Mouse (Mus musculus) A20 (cell line): ENCODE results near the gene Cmtm8.
A peak's percentile ranks its signal among the peaks of the same experiment; 100 is the strongest.

ENCODE experiments used
- DNase-seq: peaks from one replicate; pipeline ENCODE4 v3.0.0-alpha.2; 2011; ENCODE audit warnings: low read depth, low spot score

Gene Cmtm8

DNA sequence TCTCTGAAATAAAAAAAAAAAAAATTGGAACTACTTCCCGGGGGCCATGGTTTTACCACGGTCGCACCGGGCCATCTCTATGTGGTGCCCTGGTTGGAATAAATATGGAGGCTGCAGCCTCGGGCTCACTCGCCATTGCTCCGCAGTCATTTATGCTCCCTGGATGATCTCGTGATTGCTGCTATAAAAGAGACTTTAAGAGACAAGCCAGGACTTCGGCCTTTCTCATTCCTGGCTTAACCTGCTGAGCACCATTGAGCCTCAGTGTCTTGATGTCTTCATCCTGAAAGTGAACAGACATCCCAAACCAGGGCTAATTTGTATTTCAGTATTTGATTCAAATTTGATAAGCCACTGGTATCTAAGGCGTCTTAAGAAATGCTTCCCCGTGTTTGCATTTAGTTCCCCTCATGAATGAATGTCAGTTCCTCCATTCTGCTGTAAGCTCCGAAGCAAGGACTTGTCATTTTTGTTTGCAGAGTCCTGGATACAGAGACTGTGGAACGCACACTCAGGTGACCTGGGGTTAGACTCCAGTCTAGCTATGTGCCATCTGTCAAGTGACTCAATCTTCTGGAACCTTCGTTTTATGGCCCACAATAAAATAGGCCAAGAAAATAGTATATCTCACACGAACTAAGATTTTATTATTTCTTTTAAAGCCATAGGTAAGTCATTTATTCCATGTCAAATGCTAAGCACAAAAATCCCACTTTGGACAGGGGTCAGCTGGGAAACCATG is 22.2 kb downstream of the Cmtm8 start:
- DNase-seq = no peak

DNA sequence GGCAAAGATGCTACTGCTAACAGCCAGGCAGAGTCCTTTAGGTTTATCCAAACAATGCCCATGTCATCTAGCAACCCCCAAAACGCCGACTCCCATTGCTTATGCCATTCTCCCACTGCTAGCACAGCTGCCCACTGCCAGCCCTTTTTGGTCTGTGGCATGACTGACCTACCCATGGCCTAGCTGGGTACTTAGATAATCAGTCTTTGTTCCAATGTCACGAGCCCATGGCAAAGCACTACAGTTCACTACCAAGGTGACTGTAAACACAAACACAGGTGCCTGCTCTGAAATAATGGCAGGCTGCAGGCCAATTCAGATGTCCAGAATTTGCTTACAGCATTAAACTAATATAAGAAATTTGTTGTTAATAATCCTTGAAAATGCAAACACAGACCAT is 25.0 kb downstream of the Cmtm8 start:
- DNase-seq = no peak

DNA sequence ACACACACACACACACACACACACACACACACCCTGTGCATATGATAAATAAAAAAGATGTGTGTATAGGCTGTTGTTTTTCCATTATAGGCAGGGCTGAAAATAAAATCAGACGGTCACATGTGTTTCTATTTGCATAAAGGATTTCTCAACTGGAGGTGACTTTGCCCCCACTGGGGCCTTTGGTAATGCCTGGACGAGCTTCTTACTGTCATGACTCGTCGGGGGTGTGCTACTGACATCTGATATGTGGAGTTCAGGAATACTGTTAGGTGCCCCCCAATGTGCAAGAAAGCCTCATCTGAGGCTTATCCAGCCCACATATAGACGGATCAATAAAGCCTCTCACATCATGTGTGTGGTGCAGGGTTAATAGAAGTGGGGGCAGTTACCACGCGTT is 26.9 kb downstream of the Cmtm8 start:
- no peak for DNase-seq

DNA sequence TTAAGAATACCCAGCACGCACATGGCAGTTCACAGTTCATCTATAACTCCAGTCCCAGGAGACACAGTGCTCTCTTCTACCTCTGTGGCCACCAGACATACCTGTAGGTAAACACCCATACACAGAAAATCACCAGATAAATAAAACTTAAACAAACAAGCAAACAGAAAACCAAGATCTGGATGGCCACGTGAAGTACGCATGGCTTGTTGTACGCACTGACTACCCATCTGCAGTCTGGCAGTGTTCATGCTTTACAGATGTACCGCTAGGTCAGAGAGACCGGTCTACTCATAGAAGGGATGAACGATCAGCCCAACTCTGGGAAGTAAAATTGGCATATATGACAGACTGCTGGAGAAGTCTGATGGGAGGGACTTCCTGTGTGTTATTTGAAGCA is 27.8 kb downstream of the Cmtm8 start:
- DNase-seq = no peak

DNA sequence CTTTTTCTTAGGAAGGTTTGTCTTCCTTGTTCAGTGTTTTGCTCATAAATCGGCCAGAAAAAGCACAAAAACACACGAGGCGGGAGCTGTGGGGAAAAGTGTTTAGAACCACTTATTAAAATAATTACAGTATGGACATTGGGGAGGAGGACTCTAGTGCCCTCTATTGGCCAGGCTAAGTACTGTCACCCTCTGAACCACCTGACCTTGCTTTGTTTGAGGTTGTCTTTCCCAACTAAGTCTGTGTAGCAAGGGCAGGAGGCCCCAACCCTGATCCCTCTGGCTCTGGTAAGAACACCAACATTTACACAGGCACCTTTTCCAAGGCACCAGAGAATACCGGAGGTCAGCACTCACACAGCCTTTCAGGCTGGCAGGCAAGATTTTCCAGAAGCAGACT is 28.6 kb downstream of the Cmtm8 start:
- DNase-seq = peak; percentile 61

DNA sequence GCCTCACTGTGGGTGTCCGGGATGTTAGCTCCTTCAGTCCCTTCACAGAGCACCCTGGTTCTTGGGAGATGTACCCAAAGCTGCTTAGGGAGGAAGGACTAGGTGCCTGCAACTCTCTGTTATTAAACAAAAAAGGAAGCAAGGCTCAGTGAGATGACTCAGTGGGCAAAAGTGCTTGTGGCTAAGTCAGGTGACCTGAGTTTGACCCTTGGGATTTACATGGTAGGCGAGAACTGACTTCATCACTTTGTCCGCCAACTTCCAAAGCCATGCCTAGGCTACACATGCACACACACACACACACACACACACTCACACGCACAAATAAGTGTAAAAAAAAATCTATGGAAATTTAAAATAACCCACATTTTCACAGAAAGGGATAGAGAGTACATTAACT is 32.0 kb downstream of the Cmtm8 start:
- DNase-seq = peak; percentile 25

DNA sequence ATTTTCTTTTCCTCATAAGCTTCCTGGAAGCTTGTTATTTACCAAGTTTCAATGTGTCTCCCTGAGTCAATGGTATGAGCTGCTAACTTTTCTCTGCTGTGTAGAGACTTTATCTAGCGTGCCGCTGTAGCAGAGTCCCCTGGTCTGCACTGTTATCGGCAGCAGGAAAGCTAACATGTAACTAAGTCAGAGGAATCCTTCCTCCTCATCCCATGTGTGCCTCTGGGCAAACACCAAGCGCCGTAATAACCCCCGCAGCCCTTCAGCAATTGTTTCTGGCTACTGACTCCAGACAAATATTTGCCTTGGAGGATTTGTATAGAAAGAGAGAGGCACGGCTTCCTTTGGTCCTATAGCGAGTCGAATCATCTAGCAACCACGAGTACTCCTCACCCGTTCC is 33.1 kb downstream of the Cmtm8 start:
- DNase-seq = no peak

DNA sequence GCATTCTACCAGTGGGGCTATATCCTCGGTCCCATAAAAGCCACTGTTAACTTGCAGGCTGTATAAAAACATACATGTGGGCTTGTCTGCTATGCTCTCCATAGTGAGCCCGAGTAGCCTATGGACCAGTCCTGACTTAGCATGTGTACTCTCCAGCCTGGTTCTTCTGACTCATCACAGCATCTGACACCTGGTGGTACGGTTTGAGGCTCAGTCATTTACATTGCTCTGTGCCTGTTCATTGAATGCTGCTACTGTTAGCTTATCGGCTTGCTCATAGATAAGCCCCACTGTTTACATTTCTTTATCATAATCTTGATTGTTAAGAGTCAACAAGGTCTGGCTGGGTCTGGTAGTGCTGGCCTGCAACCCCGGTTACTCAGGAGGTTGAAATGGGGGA is 35.3 kb downstream of the Cmtm8 start:
- no peak for DNase-seq

DNA sequence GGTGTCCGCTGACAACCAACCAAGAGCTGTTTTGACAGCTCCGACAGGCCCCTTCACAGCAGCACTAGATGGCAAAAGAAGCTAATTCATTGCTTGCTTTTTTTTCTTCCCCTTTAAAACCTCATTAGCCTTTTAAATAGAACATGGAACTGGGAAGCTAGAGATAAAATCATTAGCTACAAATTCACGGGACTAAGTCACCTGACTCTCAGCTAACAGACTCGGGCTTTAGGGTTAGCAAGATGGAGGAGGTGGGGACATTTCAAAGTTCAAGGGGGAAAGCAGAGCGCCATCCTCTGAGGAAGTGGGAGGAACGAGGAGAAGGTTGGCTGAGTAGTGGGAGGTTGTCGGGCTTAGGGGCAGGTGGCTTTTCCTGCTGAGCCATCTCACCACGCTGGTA is 36.7 kb downstream of the Cmtm8 start:
- DNase-seq = no peak

DNA sequence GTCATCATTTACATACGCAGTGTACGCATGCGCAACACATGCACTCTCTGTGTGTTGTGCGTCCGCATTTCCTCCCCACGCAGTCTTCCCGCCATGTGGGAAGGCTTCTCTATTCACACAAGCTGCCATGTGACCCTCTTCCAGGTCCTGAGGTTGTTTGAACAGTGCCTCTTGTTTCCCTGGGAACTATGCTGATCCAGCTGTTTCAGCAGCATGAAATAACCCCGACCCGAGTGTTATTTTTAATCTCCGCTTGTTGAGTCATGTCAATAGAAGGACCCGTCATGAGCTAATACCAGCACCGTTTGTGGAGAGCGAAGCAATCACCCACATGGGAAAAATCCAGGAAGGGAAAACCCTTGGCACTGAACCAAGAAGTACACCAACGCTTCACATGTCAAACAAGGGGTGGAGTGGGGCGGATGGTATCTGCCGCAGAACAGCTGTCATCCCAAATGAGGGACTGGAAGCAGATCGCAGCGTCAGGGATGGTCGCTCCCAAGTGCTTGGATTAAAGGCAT is 38.7 kb downstream of the Cmtm8 start:
- DNase-seq = no peak

DNA sequence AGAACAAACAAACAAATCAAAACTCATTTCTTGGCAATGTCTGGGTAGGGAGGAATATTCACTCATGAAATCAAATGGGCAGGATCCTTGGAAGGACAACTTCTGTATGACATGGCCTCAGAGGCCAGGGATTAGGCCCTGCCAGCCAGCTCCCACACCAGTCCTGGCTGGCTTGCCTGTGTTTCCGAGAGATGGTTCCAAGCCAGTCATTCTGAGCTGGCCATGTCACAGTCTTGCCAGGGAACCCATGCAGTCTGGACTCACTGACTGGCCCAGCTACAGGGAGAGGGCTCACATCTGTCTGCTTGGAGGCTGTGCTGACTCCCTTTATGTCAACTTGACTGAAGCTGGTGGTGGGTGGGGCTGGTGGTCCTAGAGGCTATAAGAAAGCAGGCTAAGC is 41.8 kb downstream of the Cmtm8 start:
- no peak for DNase-seq

DNA sequence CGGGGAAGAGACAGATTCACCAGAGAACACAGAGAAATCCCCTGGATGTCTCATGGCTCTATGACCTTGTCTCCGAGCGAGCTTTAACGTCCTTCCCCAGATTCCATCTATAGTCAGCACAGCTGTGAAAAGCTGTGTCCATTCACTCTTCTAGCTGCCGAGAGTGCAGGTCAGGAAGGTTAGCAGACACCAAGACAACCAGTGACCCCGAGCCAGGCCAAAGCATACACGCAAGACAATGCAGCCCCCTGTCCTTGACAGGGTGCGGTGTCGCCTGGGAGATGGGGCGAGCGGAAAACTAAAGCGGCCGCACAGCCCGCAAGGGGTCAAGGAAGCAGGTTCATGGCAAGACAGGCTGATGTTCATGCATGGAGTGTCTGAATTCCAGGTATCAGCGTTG is 42.7 kb downstream of the Cmtm8 start:
- DNase-seq = no peak

DNA sequence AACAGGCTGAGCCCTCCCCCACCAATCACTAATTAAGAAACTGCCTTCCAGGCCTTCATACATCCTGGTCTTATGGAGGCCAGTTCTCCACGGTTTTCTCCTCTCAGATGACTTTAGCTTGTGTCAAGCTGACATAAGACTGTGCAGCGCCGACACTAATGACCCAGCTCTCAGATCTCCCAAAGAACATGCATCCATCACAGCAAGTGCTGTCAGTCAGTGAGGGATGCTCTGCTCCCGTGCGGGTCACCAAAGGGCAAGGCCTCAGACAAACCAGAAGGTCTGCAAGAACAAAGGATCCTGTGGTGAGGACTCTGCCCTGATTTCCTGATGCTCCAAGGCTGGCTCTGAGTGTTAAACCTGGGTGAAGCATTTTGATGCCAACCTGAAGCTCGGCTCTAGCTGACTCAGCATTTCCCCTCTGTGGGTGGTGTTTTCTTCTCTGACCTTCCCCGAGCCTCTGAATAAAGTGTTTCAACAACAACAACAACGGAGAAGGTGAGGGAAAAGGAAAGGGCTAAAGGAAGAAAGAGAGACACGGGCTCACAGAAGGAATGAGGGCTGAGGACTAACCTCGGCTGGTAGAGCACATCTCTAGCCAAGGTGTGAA is 44.4 kb downstream of the Cmtm8 start:
- DNase-seq = no peak

DNA sequence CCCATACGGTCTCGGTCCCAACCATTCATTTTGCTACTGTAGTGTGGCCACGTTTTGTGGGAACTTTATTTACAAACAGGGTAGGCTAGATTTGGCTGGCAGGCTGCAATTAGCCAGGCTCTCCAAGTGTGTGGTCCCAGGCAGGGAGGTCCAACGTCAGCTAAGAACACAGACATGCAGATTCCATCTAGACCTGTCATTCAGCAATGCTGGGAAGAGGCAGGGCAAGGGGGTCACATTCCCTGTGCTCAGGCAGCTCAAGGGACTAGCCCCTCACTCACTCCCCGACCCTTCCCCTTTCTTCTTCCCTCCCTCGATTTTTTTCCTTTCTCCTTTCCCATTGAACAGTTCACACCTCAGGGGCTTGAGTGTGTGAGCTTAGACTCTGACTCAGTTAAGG is 45.1 kb downstream of the Cmtm8 start:
- no peak for DNase-seq

DNA sequence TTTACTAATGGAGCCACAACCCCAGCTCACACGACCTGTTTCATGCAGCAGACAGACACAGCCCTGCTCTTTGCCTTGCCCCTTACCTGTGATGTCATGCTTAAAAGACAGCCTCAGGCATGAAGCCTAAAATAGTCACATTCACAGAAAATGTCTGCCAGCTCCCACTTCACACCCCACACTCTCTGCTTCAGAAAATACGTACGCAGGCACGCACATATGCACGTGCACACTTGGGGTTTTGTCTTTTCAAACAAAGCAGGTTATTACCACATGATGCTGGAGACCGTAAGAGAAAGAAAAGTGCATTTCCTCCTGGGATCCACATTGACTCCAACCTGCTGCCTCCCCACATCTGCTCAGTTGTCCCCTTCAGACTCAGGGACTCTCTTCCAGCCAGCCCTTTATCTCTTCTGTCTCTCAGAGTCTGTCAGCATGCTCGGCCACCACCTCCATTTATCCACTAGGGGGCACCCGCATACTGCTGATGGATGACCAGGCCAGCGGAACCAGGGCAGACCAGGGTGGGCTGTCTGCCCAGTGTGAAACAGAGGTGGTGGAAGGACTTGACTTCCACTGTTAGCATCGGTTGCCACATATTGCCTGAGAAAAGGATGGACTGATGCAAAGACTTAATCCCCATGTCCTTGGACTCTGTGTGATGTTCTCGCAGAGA is 46.5 kb downstream of the Cmtm8 start:
- DNase-seq = peak; percentile 71

DNA sequence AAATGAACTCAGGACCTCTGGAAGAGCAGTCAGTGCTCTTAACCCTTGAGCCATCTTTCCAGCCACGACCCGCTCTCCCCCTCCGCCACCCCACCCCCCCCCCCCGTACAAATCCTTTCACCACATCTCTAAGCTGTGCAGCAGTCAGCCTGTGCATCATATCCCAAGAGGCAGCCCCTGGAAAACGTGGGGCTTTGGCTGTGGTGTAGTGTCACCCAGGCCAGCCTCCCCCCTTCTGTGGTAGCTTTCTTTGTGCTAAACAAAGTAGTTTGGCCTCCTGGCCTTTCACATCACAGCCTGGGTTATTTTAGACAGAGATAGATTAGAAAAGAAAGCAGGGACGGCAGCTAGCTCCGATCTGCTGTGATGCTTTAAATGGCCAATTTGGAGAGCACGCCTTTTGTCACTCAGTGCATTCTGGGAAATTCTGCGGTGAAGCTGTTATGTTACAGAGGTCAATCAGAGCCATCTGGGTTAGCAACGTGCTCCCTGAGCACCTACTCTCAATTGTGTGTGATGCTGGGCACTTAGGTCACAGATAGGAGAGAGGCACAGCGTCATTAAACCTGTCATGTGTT is 47.4 kb downstream of the Cmtm8 start:
- no peak for DNase-seq

DNA sequence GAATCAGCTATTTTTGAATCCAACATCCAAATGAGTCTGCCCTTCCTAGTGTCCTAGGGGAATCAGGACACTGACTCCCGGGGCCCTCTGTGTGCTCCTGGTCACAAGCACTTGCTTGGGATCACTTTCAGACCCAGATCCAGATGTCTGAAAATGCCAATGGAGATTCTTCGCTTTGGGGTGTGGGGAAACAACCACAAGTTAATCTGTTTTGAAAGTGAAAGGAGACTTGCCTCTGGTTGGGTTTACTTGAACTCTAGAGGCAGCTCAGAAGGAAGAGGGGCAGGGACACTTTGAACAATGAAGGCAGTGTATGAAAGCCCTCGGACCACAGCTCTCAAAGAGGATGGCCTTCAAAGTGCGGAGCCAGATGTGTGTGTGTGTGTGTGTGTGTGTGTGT is 49.5 kb downstream of the Cmtm8 start:
- DNase-seq = no peak

DNA sequence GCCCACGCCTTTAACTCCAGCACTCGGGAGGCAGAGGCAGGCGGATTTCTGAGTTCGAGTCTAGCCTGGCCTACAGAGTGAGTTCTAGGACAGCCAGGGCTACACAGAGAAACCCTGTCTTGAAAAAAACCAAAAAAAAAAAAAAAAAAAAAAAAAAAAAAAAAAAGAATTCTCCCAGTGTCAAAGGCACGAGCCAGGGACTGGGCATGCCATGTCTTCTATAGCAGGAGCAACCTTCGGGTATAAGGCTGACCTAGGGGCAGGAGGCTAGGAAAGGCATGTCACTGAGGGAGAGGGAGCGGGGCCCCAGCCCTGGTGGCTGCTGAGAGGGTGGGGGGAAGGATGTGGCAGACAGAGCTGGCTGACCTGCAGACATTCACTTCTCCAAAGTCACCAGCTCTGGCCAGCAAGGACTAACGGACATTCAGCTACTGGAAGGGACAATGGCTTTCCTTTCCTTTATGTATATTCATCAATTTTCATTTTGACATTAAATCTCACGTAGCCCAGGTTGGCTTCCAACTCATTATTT is 50.1 kb downstream of the Cmtm8 start:
- no peak for DNase-seq

DNA sequence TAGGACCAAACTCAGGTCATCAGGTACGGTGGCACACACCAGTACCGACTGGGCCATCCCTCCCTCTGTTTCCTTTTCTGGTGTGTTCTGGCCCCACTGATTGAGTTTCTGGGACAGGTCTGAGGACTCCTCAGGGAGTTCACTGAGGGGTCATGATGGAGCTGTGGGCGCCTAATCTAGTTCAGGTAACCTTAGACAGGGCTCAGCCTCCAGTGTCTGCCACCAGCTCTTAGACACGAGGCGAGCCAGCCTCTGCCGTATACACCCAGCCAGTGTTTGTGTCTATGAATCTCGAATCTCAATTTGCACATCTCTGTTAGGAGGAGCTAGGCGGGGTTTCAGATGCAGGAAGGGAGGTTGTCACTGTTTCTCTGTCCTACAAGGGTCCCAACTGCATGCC is 54.0 kb downstream of the Cmtm8 start:
- DNase-seq = no peak

DNA sequence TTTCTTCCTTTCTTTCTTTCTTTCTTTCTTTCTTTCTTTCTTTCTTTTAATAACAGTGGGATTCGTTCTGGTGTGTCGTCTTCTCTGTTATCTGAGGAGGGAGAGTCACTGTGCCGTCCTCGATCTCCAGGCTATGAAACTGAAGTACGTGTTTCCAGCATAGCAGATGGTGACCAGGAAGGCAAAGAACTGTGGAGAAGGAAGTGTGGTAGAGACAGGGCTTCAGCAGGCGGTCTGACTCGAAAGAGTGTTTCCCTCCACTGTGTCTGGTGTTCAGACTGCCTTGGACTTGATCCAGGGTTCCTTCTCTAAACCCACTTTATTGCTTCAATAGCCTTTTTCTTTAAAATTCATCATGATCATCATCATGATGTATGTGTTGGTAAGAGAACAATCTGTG is 54.4 kb downstream of the Cmtm8 start:
- DNase-seq = no peak

DNA sequence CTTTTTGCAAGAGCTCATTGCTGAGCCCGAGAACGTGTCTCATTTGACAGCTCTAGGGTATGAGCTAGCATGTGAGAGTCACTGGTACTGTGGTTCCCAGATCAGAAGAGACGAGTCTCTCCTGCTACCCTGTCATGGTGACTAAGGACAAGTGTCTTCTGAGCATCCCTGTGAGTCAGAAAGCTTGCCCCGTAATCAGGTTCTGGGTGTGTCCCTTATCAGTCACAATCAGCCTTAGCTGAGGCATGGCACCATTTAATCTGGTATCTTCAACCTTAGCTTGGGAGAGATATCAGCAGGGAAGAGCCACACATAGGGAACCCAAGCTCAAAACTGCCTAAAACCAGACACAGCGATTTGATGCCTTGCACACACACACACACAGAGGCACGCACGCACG is 55.3 kb downstream of the Cmtm8 start:
- DNase-seq = no peak

DNA sequence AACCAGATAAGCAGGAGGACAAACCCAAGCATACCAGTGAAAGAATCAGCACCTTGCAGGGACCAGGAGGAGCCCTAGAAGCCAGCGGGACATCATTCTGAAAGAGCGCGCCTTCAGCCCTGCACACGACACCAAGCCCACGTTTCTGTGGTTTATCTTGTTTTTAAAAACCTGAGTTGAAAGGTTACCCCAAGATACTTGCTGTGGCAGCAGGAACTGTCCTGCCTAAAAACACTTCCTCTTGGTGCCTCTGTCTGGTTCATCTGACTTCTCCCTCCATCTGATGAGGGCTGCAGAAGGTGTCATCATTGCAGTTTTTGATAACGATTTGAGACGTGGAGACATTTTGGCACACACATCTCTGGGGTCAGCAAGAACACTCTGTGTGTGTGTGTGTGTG is 56.2 kb downstream of the Cmtm8 start:
- no peak for DNase-seq
